Mouse (Mus musculus) layer of hippocampus, postnatal 36 days (tissue): ENCODE data around the gene Uevld. TPM values are rescaled to one million over a fixed set of nuclear protein-coding genes. Genes with fewer than 3 reads are reported as not detected.
"Not testable (repeated sequence)": the region's sequence is repeated elsewhere in the genome, so short reads cannot be mapped to it uniquely, and the experiment has no call there.

Experiments
- DNase-seq, 2 experiments: peaks; one replicate each; pipeline ENCODE4 v3.0.0; 2022
- total RNA-seq, 2 experiments: library from RNA; stranded (reverse); gene quantifications; 2 replicates each; pipeline ENCODE4 v1.2.3; 2021

Gene Uevld
- total RNA-seq, 2 experiments from 2014 or later, result 15.5 to 18.3 TPM

- DNase-seq, result no peak
Measured at GRCm38 (mm10) chr7:46969898-46970297, 11.6 kb upstream of the Uevld start.

DNA sequence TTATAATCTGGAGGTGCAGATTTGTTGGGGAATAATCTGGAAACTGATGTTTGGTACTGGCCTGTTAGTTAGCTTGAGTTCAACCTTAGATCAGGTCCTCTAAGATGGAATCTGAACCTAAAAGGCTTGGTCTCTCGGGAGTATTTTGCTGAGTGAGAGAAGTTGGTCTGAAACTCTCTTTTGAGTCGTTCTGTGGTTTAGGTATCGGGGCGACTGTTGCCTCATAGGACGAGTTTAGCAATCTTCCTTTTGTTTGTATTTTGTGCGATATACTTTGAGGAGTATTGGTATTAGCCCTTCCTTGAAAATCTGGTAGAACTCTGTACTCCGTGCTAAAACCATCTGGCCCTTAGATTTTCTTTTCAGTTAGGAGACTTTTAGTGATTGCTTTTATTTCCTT lies 5.7 kb upstream of the Uevld start:
- DNase-seq, result no peak

GRCm38 (mm10) chr7:46962806-46963618 lies 4.7 kb upstream of the Uevld start:
- DNase-seq, result peak; percentile 50 to 65

DNA sequence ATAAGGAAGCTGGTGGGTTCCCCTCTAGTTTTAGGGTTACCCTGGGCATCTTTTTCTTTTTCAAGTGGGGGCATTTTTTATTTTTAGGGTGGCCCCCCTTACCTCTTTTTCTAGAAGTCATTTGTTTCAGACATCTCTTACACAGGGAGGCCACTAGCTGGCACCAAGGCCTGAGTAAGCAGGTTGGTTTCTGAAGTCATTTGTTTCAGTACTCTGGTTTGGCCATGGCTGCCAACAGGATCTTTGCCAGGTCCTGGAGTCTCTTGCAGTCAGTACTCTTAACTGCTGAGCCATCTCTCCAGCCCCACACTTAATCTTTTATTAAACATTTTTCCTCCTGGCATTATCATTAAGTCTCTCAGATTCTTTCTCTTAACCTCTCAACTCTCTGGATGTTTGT lies 3.8 kb upstream of the Uevld start:
- no peak for DNase-seq

GRCm38 (mm10) chr7:46960991-46961390 lies 2.7 kb upstream of the Uevld start:
- no peak for DNase-seq

DNA sequence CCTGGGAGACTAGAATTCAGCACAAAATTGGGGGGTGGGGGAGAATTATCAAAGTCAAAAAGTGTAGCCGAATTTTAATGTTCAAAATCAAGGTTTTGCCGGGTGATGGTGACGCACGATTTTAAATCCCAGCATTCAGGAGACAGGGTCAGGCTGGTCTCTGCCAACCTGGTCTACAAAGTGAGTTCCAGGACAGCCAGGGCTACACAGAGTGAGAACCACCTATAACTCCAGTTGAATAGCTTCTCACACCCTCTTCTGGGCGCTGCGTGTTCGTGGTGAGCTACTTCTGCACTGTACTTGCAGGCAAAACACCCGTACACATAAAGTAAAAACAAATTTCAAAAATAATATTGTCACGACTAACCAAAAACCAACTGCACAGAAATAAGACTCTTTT lies 526 bp upstream of the Uevld start:
- no peak for DNase-seq

DNA sequence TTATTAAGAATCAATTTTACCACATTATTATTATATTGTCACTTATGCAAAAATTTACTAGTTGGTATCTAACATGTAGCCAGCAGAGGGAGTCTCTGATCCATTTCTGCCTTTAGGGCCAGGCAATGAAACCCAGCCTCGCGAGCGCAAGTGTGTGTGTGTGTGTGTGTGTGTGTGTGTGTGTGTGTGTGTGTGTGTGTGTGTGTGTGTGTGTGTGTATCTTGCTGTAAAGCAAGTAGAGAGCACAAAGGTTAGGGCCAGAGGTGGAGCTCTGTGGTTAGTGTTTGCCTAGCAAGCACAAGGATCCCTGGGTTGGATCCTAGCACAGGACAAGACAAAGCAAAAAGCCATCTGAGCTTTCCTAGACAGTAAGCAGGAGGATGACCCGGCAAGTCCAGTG lies 22.5 kb downstream of the Uevld start:
- DNase-seq, result no peak

- DNase-seq, result no peak
Measured at GRCm38 (mm10) chr7:46934788-46935187, 23.5 kb downstream of the Uevld start.

DNA sequence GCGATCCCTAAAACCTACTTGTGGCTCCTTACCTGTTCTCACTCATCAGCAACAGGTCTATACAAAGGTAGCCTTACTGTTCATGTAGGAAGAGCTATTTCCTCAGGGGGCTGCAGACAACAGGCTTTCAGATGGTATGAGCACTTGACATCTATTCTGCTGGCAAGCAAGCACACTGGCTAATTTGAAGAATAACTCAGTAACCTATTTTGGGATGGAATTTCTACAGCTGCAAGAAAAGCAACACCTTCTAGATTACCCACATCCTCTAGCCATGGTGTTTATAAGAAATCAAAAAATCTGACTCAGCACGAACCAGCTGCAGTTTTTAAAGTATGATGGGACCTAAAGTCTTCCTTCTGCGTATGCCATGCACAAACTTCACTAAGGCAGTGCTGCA lies 27.0 kb downstream of the Uevld start:
- DNase-seq, result no peak

GRCm38 (mm10) chr7:46928291-46928690 lies 30.0 kb downstream of the Uevld start:
- DNase-seq, result no peak

- DNase-seq, result no peak
Measured at GRCm38 (mm10) chr7:46922075-46922474, 36.3 kb downstream of the Uevld start.

- peak; percentile 91 to 92 for DNase-seq
Measured at GRCm38 (mm10) chr7:46919551-46920176, 38.7 kb downstream of the Uevld start, which contains the start of gene Tsg101. Gene Tsg101 (minus strand): TSS chr7:46919969.

- no peak for DNase-seq
Measured at GRCm38 (mm10) chr7:46918678-46919371, 39.5 kb downstream of the Uevld start.

DNA sequence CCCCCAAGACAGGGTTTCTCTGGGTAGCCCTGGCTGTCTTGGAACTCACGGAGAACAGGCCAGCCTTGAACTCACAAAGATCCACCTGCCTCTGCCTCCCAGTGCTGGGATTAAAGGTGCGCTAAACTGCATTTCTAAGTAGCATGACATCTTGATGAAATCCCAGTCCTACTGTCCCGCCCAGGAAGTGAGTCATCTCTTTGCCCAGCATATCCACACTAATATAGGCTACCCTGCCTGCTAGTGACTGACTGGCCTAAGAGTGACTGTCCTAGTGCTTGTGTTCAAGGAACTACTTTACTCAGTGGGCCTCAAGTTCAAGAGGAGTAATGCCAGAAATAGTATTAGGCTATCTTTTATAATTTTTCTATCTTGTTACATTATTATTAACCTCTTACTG lies 42.0 kb downstream of the Uevld start:
- DNase-seq, result no peak

DNA sequence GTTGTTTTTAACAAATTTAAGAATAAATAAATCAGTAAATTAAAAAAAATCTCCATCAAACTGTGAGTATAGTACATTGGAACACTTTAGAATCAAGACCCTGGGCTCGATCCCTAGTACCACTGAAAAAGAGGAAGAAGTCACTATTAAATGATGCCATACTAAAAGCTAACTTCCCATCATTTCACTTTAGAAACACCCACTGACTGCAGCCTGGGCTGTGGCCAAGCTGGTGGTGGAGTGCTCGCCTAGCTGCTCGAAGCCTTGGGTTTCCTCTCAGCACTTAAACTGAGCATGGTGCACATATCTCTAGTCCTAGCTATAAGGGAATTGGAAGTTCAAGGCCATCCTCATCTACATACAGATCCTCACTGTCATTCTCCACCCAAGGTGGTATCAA lies 47.1 kb downstream of the Uevld start:
- no peak for DNase-seq

DNA sequence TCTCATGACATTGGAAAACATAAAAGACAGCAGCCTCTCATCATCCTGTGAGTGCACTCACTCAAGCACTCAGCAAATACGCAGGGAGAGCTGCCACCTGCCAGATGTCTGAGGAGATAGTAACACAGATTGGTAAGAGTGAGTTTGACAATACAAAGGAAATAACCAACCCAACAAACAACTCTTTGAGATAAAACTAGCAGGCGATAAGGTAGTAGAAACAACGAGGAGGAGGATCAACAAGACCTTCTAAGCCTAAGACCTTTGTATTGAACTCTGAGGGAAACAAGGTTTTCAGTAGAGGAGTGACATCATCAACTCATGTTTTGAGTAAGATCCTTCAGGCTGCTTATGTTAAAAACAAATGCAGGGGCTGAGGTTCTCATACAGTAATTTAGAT lies 59.0 kb downstream of the Uevld start:
- no peak for DNase-seq

DNA sequence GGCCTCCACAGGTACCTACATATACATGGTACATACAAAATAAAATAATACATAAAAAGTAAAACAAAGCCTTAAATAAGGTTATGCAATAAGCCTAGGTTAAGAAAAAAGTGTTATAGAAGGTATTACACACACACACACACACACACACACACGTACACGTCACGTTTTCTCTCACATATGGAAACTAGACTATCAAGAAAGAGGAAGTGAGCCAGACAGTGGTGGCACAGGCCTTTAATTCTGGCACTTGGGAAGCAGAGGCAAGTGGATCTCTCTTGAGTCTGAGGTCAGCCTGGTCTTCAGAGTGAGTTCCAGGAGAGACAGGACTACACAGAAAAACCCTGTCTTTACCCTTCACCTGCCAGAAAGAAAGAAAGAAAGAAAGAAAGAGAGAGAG lies 62.8 kb downstream of the Uevld start:
- DNase-seq, result no peak

- no peak for DNase-seq
Measured at GRCm38 (mm10) chr7:46883304-46883703, 75.0 kb downstream of the Uevld start.

- not testable (repeated sequence) for DNase-seq
Measured at GRCm38 (mm10) chr7:46881941-46882340, 76.4 kb downstream of the Uevld start.

- no peak for DNase-seq
Measured at GRCm38 (mm10) chr7:46880992-46881391, 77.3 kb downstream of the Uevld start.

DNA sequence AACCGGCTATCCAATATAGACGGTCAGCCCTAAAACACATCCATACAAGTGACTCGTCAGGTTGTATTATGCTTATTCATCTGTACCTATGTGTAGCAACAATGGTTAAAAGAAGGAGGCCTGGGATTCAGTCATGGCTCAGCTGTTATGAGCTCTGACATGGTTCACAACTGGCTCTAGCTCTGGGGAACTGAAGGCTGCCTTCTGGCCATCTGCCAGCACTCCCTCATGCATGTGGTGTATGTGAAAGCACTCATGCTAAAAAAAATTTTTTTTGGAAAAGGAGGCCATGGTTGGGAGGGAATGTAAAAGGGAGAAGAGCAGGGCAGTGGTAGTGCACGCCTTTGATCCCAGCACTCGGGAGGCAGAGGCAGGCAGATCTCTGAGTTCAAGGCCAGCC lies 78.5 kb downstream of the Uevld start:
- no peak for DNase-seq

DNA sequence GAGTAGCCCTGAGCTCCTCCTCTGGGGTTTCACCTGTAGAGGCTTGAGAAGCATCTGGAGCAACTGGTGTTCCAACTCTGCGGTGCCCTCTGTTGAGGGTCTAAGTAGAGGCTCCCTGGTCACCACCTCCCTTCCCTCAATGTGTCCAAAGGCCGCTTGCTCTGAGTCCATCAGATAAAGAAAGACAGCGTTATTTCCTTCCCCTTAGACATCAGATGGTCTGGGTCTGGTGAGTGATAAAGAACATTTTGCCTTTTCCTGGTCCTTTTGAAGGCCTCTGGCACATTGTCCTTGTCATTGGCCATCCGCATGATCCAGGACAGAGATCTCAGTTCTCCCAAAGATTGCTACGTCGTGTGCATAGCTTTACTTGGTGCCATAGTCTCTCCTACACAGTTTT lies 81.1 kb downstream of the Uevld start:
- no peak for DNase-seq

DNA sequence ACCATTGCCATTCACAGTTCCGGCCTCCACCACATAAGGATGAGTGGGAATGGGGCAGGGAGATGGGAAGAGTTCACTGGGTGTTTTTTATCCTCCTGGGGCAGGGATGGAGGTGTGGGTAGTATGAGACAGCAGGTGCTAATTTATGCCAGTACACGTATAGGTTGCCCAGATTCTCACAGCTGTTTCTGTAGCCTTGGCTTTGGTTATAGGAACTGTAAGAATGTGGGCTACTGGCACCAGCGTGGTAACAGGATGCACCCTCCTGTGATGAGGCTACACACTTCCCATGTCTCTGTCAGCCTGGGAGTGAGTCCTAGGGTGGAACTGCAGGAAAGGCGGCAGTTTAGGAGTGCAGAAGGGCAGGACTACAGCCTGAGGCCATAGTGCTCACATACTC lies 81.5 kb downstream of the Uevld start:
- DNase-seq, result no peak
